Mouse (Mus musculus) kidney, adult 11 months (tissue): Measurements from ENCODE around the gene Mrpl52.

ENCODE experiments used
- DNase-seq: peaks from one replicate; pipeline ENCODE4 v3.0.0; 2022

Gene Mrpl52

GRCm38 (mm10) chr14:54412629-54413170 is 14.0 kb upstream of the Mrpl52 start:
- peak; percentile 51 for DNase-seq

- peak; percentile 74 for DNase-seq
These were observed 12.6 kb upstream of the Mrpl52 start for GRCm38 (mm10) chr14:54413877-54414700.

DNA sequence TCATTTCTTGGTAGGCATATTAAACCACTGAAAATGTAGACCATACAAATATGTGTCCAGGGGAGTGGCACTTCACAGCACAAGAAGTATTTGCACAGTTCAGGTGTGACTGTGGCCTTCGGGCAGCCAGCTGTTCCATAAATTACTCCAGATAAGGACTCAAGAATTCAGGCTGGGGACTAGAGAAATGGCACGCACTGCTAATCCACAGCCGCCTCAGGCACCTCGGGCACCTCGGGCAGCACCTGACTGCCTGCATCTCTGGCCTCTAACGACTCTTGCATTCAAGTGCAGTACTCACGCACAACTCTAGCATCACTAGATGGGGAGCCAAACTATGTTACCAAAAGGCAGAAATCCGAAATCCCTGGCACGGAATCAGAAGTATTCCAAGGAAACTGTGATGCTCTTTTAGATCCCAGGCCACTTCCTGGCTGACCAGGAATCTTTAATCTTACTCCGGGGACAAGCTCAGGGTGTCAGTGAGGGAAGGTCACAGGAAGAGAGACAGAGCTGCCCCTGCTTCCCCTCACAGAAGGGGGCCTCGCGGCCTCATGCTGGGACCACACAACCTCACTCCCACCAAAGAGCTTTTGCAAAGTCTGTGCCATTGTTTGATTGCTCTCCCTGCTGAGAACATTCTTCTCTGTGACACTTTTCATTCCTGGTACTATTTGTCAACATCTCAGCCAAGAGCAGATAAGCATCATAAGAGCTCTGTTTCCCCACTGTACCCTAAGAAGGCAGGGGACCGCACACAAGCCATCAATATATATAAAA is 11.3 kb upstream of the Mrpl52 start:
- DNase-seq = no peak

DNA sequence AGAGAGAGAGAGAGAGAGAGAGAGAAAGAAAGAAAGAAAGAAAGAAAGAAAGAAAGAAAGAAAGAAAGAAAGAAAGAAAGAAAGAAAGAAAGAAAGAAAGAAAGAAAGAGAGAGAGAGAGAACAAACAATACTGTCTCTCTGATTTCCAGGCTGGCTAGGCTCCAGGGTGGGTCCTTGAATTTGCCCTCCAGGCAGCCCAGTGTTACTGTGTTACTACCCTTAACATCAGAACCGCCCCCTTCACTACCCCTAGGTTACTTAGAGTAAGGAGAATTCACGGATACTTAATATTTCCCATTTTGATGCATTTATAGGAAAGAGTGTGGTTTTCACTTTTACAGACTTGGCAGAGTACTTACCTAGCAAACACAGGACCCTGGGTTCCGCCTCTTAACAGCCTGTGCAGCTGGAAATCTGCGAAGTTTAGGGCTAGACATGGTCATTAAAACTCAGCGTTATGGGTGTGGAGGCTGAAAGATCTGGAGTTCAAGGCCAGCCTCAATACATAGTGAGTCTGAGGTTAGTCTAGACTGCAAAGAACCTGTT is 10.4 kb upstream of the Mrpl52 start:
- no peak for DNase-seq

DNA sequence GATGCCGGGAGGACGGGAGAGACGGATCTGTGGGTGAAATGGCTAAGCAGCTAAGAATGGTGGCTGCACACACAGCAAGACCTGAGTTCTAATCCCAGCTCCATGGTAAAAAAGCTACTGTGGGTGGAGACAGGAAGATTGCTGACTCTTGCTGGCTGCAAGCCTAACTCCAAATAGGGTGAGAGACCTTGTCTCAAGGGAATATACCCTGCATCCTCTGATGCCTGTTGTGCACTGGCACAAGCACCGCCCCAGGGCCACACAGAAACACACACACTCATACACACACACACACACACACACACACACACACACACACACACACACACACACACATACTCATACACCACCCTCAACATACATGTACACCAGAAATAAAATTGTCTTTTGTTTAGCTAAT is 9.9 kb upstream of the Mrpl52 start:
- no peak for DNase-seq

GRCm38 (mm10) chr14:54417623-54418081 is 9.1 kb upstream of the Mrpl52 start, which contains the start of gene Slc7a7:
Gene Slc7a7, minus strand, starts transcription at chr14:54417780.
- DNase-seq = no peak

- DNase-seq = no peak
These were observed 5.7 kb upstream of the Mrpl52 start for GRCm38 (mm10) chr14:54421014-54421413.

- no peak for DNase-seq
These were observed 3.3 kb upstream of the Mrpl52 start for GRCm38 (mm10) chr14:54423406-54423805.

DNA sequence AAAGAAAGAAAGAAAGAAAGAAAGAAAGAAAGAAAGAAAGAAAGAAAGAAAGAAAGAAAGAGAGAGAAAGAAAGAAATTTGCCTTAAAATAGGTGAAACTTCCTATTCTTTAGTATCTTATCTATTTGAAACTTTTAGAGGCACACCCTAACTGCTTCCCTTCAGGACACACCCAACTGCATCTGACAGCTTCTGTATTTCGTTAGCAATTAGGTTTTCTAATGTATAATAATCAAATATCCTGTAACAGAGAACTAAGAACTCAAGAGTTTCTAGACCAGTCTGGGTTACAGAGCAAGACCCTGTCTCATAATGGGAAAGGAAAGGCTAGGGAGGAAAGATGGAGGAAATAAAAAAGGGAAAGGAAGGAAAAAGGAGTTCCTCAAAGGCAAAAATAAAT is 2.1 kb upstream of the Mrpl52 start:
- no peak for DNase-seq

DNA sequence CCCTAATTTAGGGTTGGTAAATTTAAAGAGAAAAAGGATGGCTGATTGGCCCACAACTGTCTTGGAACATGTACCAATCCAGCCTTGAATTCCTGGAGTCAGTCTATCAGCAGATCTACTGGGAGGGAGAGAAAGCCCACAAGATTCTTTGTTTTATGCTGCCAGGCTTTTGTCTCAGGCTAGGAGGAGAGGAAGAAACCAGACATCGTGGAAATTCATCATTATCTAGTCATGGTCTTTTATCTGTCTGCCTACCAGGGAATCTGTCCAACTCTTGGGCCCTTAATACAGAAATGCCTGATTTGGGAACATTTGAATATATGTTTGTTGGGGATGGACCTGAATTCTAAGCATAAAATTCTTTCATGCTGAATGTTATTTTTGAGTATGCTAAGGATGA is 1.2 kb upstream of the Mrpl52 start:
- no peak for DNase-seq

GRCm38 (mm10) chr14:54426003-54426688 is 563 bp upstream of the Mrpl52 start:
- no peak for DNase-seq

- DNase-seq = no peak
These were observed 987 bp downstream of the Mrpl52 start for GRCm38 (mm10) chr14:54427696-54428095.

GRCm38 (mm10) chr14:54428421-54428820 is 1.7 kb downstream of the Mrpl52 start:
- no peak for DNase-seq

DNA sequence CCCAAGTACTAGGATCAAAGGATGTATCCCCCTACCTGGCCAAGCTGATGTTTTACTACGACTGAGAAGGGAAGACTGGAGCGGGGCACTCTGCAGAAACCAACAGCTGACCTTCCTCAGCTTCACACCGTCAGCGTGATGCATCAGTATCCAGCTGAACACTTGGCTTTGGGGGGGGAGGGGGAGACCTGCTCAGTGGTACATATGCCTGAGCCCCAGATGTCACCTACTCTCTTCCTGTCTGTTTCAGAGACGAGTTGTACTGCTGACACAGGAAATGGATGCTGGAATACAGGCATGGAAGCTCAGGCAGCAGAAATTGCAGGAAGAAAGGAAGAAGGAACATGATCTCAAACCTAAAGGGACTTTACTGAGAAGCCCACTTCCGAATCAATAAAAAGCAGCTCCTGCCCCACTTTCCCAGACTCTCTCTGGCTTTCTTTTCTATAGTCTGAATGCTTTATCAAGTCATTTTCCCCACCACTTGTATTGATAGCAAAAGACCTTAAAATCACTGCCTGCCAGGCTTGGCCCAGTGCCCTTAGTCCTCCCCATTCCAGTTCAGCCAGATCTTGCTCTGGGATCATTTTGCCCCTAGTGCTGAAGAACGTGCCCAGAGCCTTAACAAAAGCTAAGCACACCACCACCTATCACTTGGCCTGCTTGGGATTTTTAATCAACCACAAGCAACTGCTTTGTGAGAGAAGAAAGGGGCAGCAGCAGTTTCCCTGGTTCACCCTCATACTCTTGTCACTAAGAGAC is 2.8 kb downstream of the Mrpl52 start:
- no peak for DNase-seq

GRCm38 (mm10) chr14:54430406-54431145 is 3.9 kb downstream of the Mrpl52 start:
- DNase-seq = no peak

GRCm38 (mm10) chr14:54431334-54432077 is 4.8 kb downstream of the Mrpl52 start, which contains the start of gene Mmp14:
Gene Mmp14, plus strand, starts transcription at chr14:54431612.
- peak; percentile 46 for DNase-seq

DNA sequence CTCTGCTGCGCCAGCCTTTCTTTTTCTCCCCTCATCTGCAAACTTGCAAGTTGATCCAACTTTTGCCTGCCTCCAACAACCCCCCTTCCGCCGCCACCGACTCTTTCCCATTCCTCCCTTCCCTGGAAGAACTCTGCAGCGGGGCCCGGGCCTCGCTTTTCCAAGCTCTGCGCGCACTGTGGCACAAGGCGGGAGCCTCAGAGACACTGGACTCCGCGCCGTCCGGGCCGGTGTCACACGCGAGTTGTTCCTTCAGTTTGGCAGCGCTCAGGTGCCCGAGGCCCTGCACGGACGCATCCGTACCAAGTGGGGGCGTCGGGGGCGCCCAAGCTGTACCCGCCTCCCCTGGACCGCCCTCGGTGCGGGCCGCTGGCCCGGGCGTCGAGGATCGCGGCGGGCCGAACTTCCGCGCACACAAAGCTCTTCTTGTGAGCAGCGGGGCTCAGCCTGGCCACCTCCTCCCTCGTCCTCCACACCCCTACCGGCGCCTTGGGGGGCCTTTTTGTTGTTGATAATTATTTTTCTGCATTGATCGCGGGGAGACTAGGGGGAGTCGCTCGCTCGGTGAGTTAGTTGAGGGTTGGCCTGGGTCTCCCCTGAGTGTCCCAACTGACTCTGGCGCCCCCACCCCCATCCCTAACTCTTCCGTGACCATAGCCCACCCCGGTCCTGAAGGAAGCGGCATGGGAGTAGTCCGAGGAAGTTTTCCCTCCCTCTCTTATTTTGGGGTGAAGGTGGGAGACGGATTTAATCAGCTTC is 5.5 kb downstream of the Mrpl52 start:
- no peak for DNase-seq

DNA sequence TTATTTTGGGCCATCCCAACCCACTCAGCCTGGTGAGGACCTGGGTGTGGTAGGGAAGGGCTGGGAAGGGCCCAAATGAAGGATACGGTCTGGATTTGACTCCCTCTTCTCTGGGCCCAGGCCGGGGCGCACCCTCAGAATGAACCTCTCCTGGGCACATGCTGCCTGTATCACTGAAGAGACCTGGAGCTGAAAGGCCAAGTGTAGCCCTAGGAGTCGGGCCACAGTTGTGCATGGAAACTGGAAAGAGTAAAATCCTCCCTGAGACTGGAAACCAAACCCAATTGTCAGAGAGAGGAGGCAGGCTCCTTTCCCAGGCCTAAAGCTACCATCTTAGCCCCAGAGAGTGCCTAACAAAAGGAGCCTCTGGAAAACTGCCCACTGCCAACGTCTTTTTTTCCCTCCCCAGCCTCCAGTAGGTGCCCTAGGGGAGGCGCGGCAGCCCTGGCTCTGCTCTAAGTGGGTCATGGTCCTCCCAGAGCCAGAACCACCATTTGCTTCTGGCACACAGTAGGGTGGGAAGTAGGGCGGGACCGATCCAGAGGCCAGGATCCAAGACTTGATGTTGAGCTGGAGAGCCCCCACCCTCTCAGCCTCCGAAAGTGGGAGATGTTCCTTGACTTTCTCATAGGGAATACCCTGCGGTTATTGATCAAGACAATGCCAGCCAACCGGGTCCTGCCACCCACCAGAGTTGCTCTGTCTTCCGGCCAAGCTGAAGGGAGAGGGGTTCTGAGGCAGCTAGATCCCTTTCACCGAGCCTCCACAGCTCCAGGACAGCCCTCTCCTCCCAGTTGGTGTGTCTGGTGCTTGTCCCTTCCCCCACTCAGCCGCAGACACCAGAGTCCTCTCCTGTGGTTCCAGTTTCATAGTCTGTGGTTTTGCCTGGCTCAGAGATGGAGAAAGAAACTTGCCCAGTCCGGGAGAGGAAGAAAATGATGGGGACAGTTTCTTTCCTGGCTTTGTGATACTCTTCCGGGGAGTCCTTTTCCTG is 6.4 kb downstream of the Mrpl52 start:
- DNase-seq = no peak
